Mouse (Mus musculus): ENCODE measurements around the gene Tada3. TPM values are rescaled to one million over a fixed set of nuclear protein-coding genes. Genes with fewer than 3 reads are reported as not detected.
"Not testable (repeated sequence)": the region's sequence is repeated elsewhere in the genome, so short reads cannot be mapped to it uniquely, and the experiment has no call there.

Tada3 gene
- polyA plus RNA-seq, 1 experiment from 2014 or later: 16.5 TPM

DNA sequence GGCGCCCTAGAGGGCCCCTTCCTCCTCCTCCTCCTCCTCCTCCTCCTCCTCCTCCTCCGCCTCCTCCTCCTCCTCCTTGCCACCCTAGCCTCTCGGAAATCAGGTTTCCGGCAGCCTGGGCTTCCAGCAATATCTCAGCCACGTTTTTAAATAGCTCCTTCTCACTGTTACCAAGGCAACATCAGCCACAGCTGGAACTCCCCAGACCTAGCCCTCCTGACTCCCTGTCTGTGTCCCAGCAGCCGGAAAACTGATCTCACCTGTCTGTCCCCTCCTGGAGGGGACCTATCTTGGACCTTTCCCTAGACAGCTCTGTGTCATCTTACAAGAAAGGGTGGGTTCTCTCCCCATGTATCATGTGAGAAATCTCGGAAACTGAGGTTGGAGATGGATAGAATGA is 35.4 kb downstream of the Tada3 start:
- ATAC-seq (ENCODE audit: low read depth): no peak
- no peak overlapping the region for H3K4me3 ChIP-seq (ENCODE audit: low read depth, low read length)
- no peaks in the 10 kb centered on the region for H3K36me3 ChIP-seq (ENCODE audit: control insufficient read depth, insufficient read depth)
- no peaks in the 10 kb centered on the region for H3K27me3 ChIP-seq (ENCODE audit: control insufficient read depth, insufficient read depth, low read depth, low read length)
- no peak overlapping the region for H3K9ac ChIP-seq (ENCODE audit: low read depth, low read length)
- no peak overlapping the region for H3K4me2 ChIP-seq (ENCODE audit: low read depth, low read length)
- no peak overlapping the region for H3K27ac ChIP-seq (ENCODE audit: low read length)
- WGBS (ENCODE audit: insufficient replicate concordance): 41% methylated on average over 5 of the region's 7 CpGs
- no peaks in the 10 kb centered on the region for H3K9me3 ChIP-seq (replicated peaks; ENCODE audit: control insufficient read depth, low read length)
- H3K4me1 ChIP-seq (ENCODE audit: control insufficient read depth, low read depth, low read length): peaks cover 6% of the 10 kb centered on the region

- no peak overlapping the region for H3K4me2 ChIP-seq (ENCODE audit: low read depth, low read length)
- H3K36me3 ChIP-seq (ENCODE audit: control insufficient read depth, insufficient read depth): no peaks in the 10 kb centered on the region
- H3K27me3 ChIP-seq (ENCODE audit: control insufficient read depth, insufficient read depth, low read depth, low read length): no peaks in the 10 kb centered on the region
- H3K27ac ChIP-seq (ENCODE audit: low read length): no peak overlapping the region
- H3K9ac ChIP-seq (ENCODE audit: low read depth, low read length): no peak overlapping the region
- 40% methylated on average over 6 of the region's 6 CpGs for WGBS (ENCODE audit: insufficient replicate concordance)
- no peak for ATAC-seq (ENCODE audit: low read depth)
- H3K4me3 ChIP-seq (ENCODE audit: low read depth, low read length): no peak overlapping the region
- peaks cover 10% of the 10 kb centered on the region for H3K4me1 ChIP-seq (ENCODE audit: control insufficient read depth, low read depth, low read length)
- no peaks in the 10 kb centered on the region for H3K9me3 ChIP-seq (replicated peaks; ENCODE audit: control insufficient read depth, low read length)
Measured at GRCm38 (mm10) chr6:113341574-113341973, 36.1 kb downstream of the Tada3 start.

GRCm38 (mm10) chr6:113336852-113337620 is 40.6 kb downstream of the Tada3 start:
- Histone ChIP-seq H3K4me1 (ENCODE audit: control insufficient read depth, low read depth, low read length) (peaks cover 8% of the 10 kb centered on the region), H3K36me3 (ENCODE audit: control insufficient read depth, insufficient read depth) (peaks cover 6% of the 10 kb centered on the region), H3K27me3 (ENCODE audit: control insufficient read depth, insufficient read depth, low read depth, low read length) (no peaks in the 10 kb centered on the region), H3K27ac (ENCODE audit: low read length) (no peak overlapping the region), H3K4me3 (ENCODE audit: low read depth, low read length) (no peak overlapping the region), H3K9me3 (replicated peaks; ENCODE audit: control insufficient read depth, low read length) (no peaks in the 10 kb centered on the region), H3K4me2 (ENCODE audit: low read depth, low read length) (no peak overlapping the region), H3K9ac (ENCODE audit: low read depth, low read length) (no peak overlapping the region)
- ATAC-seq (ENCODE audit: low read depth): no peak
- WGBS (ENCODE audit: insufficient replicate concordance): 40% methylated on average over 8 of the region's 8 CpGs

GRCm38 (mm10) chr6:113334216-113334615 is 43.5 kb downstream of the Tada3 start:
- no peak for ATAC-seq (ENCODE audit: low read depth)
- Histone ChIP-seq H3K27ac (ENCODE audit: low read length) (no peak overlapping the region), H3K9me3 (replicated peaks; ENCODE audit: control insufficient read depth, low read length) (no peaks in the 10 kb centered on the region), H3K4me3 (ENCODE audit: low read depth, low read length) (no peak overlapping the region), H3K9ac (ENCODE audit: low read depth, low read length) (no peak overlapping the region), H3K27me3 (ENCODE audit: control insufficient read depth, insufficient read depth, low read depth, low read length) (no peaks in the 10 kb centered on the region), H3K4me1 (ENCODE audit: control insufficient read depth, low read depth, low read length) (peaks cover 16% of the 10 kb centered on the region), H3K36me3 (ENCODE audit: control insufficient read depth, insufficient read depth) (peaks cover 6% of the 10 kb centered on the region), H3K4me2 (ENCODE audit: low read depth, low read length) (no peak overlapping the region)
- 71% methylated on average over 6 of the region's 6 CpGs for WGBS (ENCODE audit: insufficient replicate concordance)

- 79% methylated on average over 14 of the region's 14 CpGs for WGBS (ENCODE audit: insufficient replicate concordance)
- H3K9me3 ChIP-seq (replicated peaks; ENCODE audit: control insufficient read depth, low read length): no peaks in the 10 kb centered on the region
- no peak overlapping the region for H3K9ac ChIP-seq (ENCODE audit: low read depth, low read length)
- H3K36me3 ChIP-seq (ENCODE audit: control insufficient read depth, insufficient read depth): peaks cover 6% of the 10 kb centered on the region
- H3K4me1 ChIP-seq (ENCODE audit: control insufficient read depth, low read depth, low read length): peaks cover 20% of the 10 kb centered on the region
- no peaks in the 10 kb centered on the region for H3K27me3 ChIP-seq (ENCODE audit: control insufficient read depth, insufficient read depth, low read depth, low read length)
- no peak overlapping the region for H3K4me3 ChIP-seq (ENCODE audit: low read depth, low read length)
- H3K4me2 ChIP-seq (ENCODE audit: low read depth, low read length): no peak overlapping the region
- ATAC-seq (ENCODE audit: low read depth): peak; percentile 35; the same call in 1 of the 2 replicates
- no peak overlapping the region for H3K27ac ChIP-seq (ENCODE audit: low read length)
Measured at GRCm38 (mm10) chr6:113333137-113333950, 44.3 kb downstream of the Tada3 start.

GRCm38 (mm10) chr6:113332734-113333133 is 44.9 kb downstream of the Tada3 start:
- ATAC-seq (ENCODE audit: low read depth); H3K27ac ChIP-seq (ENCODE audit: low read length); H3K9ac ChIP-seq (ENCODE audit: low read depth, low read length); H3K9me3 ChIP-seq (replicated peaks; ENCODE audit: control insufficient read depth, low read length); H3K4me2 ChIP-seq (ENCODE audit: low read depth, low read length); H3K36me3 ChIP-seq (ENCODE audit: control insufficient read depth, insufficient read depth); H3K27me3 ChIP-seq (ENCODE audit: control insufficient read depth, insufficient read depth, low read depth, low read length); H3K4me3 ChIP-seq (ENCODE audit: low read depth, low read length): not testable (repeated sequence)
- 70% methylated on average over 6 of the region's 6 CpGs for WGBS (ENCODE audit: insufficient replicate concordance)
- peaks cover 20% of the 10 kb centered on the region for H3K4me1 ChIP-seq (ENCODE audit: control insufficient read depth, low read depth, low read length)

DNA sequence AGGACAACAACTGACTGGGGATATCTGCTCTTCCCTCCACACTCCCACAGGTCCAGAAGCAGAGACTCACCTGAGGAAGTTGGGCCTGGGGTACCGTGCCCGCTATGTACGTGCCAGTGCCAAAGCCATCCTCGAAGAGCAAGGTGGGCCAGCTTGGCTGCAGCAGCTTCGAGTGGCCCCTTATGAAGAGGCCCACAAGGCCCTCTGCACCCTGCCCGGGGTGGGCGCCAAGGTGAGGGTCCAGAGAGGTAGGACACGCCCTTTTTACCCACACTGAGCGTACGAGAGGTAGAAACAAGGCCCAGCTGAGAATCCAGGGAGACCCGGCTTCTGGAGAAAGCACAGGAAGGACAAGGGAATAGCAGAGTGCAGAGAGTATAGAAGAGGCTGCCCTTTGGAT is 46.0 kb downstream of the Tada3 start:
- Histone ChIP-seq H3K4me1 (ENCODE audit: control insufficient read depth, low read depth, low read length) (peaks cover 17% of the 10 kb centered on the region; the same call in 1 of the 2 replicates), H3K9ac (ENCODE audit: low read depth, low read length) (no peak overlapping the region), H3K27ac (ENCODE audit: low read length) (no peak overlapping the region), H3K4me3 (ENCODE audit: low read depth, low read length) (no peak overlapping the region), H3K27me3 (ENCODE audit: control insufficient read depth, insufficient read depth, low read depth, low read length) (no peaks in the 10 kb centered on the region), H3K36me3 (ENCODE audit: control insufficient read depth, insufficient read depth) (peaks cover 6% of the 10 kb centered on the region), H3K9me3 (replicated peaks; ENCODE audit: control insufficient read depth, low read length) (no peaks in the 10 kb centered on the region), H3K4me2 (ENCODE audit: low read depth, low read length) (no peak overlapping the region)
- no peak for ATAC-seq (ENCODE audit: low read depth)
- WGBS (ENCODE audit: insufficient replicate concordance): 80% methylated on average over 11 of the region's 11 CpGs

DNA sequence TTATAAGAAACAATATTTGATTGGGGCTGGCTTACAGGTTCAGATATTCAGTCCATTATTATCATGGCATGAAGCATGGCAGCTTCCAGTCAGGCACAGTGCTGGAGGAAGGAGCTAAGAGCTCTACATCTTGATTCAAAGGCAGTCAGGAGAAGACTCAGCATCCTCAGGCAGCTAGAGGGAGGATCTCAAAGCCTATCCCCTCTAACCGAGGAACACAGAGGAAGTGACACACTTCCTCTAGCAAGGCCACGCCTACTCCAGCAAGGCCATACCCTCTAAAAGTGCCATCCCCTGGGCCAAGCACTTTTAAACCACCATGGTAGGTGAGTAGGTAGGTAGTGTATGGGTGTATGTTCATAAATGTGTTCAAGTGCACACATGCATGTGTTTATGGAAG is 47.1 kb downstream of the Tada3 start:
- H3K9me3 ChIP-seq (replicated peaks; ENCODE audit: control insufficient read depth, low read length): no peaks in the 10 kb centered on the region
- no peak overlapping the region for H3K9ac ChIP-seq (ENCODE audit: low read depth, low read length)
- H3K4me3 ChIP-seq (ENCODE audit: low read depth, low read length): no peak overlapping the region
- H3K36me3 ChIP-seq (ENCODE audit: control insufficient read depth, insufficient read depth): peaks cover 6% of the 10 kb centered on the region
- 6% methylated on average over 2 of the region's 2 CpGs for WGBS (ENCODE audit: insufficient replicate concordance)
- H3K27ac ChIP-seq (ENCODE audit: low read length): no peak overlapping the region; the same call in 1 of the 2 replicates
- peaks cover 25% of the 10 kb centered on the region for H3K4me1 ChIP-seq (ENCODE audit: control insufficient read depth, low read depth, low read length)
- no peaks in the 10 kb centered on the region for H3K27me3 ChIP-seq (ENCODE audit: control insufficient read depth, insufficient read depth, low read depth, low read length)
- H3K4me2 ChIP-seq (ENCODE audit: low read depth, low read length): no peak overlapping the region
- no peak for ATAC-seq (ENCODE audit: low read depth)

- Histone ChIP-seq H3K4me2 (ENCODE audit: low read depth, low read length) (no peak overlapping the region), H3K27me3 (ENCODE audit: control insufficient read depth, insufficient read depth, low read depth, low read length) (no peaks in the 10 kb centered on the region), H3K9me3 (replicated peaks; ENCODE audit: control insufficient read depth, low read length) (no peaks in the 10 kb centered on the region), H3K36me3 (ENCODE audit: control insufficient read depth, insufficient read depth) (peaks cover 12% of the 10 kb centered on the region), H3K4me3 (ENCODE audit: low read depth, low read length) (no peak overlapping the region), H3K27ac (ENCODE audit: low read length) (no peak overlapping the region), H3K4me1 (ENCODE audit: control insufficient read depth, low read depth, low read length) (peaks cover 25% of the 10 kb centered on the region), H3K9ac (ENCODE audit: low read depth, low read length) (no peak overlapping the region)
- 61% methylated on average over 1 of the region's 1 CpGs for WGBS (ENCODE audit: insufficient replicate concordance)
- no peak for ATAC-seq (ENCODE audit: low read depth)
Measured at GRCm38 (mm10) chr6:113329396-113329795, 48.3 kb downstream of the Tada3 start.

Data from liver, embryonic 16.5 days (tissue).